Mouse (Mus musculus) hindbrain, embryonic 10.5 days (tissue): ENCODE measurements at regions not wholly inside any gene's neighbourhood (a gene's known extent, or its start where the extent isn't known, plus 50 kb on each side); places are given as distances from the start of the nearest gene placed in this dataset.

ENCODE experiments used
- DNase-seq: peaks from one replicate; pipeline ENCODE4 v3.0.0-alpha.2; 2017; ENCODE audit warnings: low spot score
- H3K27ac ChIP-seq: fragments of 300-500 bp; sonication (generic); 2 replicates; pipeline ENCODE4 v1.5.1; 2016; ENCODE audit warnings: mild to moderate bottlenecking, moderate library complexity
- H3K27me3 ChIP-seq: fragments of 300-500 bp; sonication (generic); 2 replicates; pipeline ENCODE4 v1.6.1; 2016; ENCODE audit warnings: mild to moderate bottlenecking; ENCODE audit not compliant: poor library complexity, insufficient read depth, severe bottlenecking
- H3K36me3 ChIP-seq: fragments of 300-500 bp; sonication (generic); 2 replicates; pipeline ENCODE4 v1.6.1; 2016; ENCODE audit warnings: mild to moderate bottlenecking, moderate library complexity
- H3K4me1 ChIP-seq: fragments of 300-500 bp; sonication (generic); replicated peaks from 2 replicates; pipeline ENCODE4 v1.6.1; 2016; ENCODE audit warnings: mild to moderate bottlenecking
- H3K4me3 ChIP-seq: fragments of 300-500 bp; sonication (generic); 2 replicates; pipeline ENCODE4 v1.5.1; 2016; ENCODE audit warnings: mild to moderate bottlenecking, moderate library complexity
- H3K9me3 ChIP-seq: fragments of 300-500 bp; sonication (generic); 2 replicates; pipeline ENCODE4 v1.6.1; 2016; ENCODE audit warnings: mild to moderate bottlenecking, moderate library complexity

- no peaks in the 10 kb centered on the region for H3K36me3 ChIP-seq
- DNase-seq = no peak
- H3K27ac ChIP-seq = no peak overlapping the region
- H3K4me3 ChIP-seq = no peak overlapping the region
- no peaks in the 10 kb centered on the region for H3K27me3 ChIP-seq
- H3K4me1 ChIP-seq = no peaks in the 10 kb centered on the region
- H3K9me3 ChIP-seq = no peaks in the 10 kb centered on the region
These were observed 50.8 kb upstream of the Agtr2 start for GRCm38 (mm10) chrX:21433501-21433900.
